Mouse (Mus musculus) liver, adult 2 months (tissue): ENCODE data around the gene Hcn3. TPM values are rescaled to one million over a fixed set of nuclear protein-coding genes. Genes with fewer than 3 reads are reported as not detected.

Experiments used
- DNase-seq: peaks from one replicate; pipeline ENCODE4 v3.0.0-alpha.2; 2011; ENCODE audit warnings: low read depth, low spot score; ENCODE audit errors: extremely low read depth
- H3K27ac ChIP-seq: fragments of 200-500 bp; replicated peaks from 2 replicates; pipeline ENCODE4 v1.5.1; 2012; ENCODE audit warnings: low read depth, mild to moderate bottlenecking, control low read depth, inconsistent platforms, low read length; ENCODE audit not compliant: insufficient read depth
- H3K27me3 ChIP-seq: fragments of 200-500 bp; 2 replicates; pipeline ENCODE4 v1.6.1; 2012; ENCODE audit warnings: mild to moderate bottlenecking, moderate library complexity, low read length, inconsistent platforms; ENCODE audit not compliant: control insufficient read depth, insufficient read depth
- H3K36me3 ChIP-seq: fragments of 200-500 bp; 2 replicates; pipeline ENCODE4 v1.6.1; 2012; ENCODE audit warnings: low read length, inconsistent platforms; ENCODE audit not compliant: control insufficient read depth, insufficient read depth
- H3K4me1 ChIP-seq: fragments of 200-500 bp; 2 replicates; pipeline ENCODE4 v1.6.1; 2011; ENCODE audit warnings: low read length; ENCODE audit not compliant: control insufficient read depth, insufficient read depth
- H3K4me3 ChIP-seq: fragments of 200-500 bp; 2 replicates; pipeline ENCODE4 v1.5.1; 2011; ENCODE audit warnings: low read depth, mild to moderate bottlenecking, control low read depth, low read length, moderate library complexity; ENCODE audit not compliant: insufficient read depth
- H3K79me2 ChIP-seq: fragments of 200-500 bp; 2 replicates; pipeline ENCODE4 v1.6.1; 2012; ENCODE audit warnings: inconsistent platforms, mild to moderate bottlenecking, low read length, moderate library complexity; ENCODE audit not compliant: control insufficient read depth, insufficient read depth
- H3K9ac ChIP-seq: fragments of 200-500 bp; 2 replicates; pipeline ENCODE4 v1.6.1; 2012; ENCODE audit warnings: low read depth, mild to moderate bottlenecking, control low read depth, inconsistent platforms, low read length
- CTCF ChIP-seq: fragments of 200-500 bp; IDR thresholded peaks from 2 replicates; pipeline ENCODE4 v1.5.1; 2011; ENCODE audit warnings: low read depth, low read length, control low read depth
- POLR2A ChIP-seq: fragments of 200-500 bp; IDR thresholded peaks from 2 replicates; pipeline ENCODE4 v1.6.1; 2011; ENCODE audit warnings: low read length, control low read depth; ENCODE audit not compliant: insufficient read depth; ENCODE audit errors: extremely low read depth
- WGBS: fragments of 180-500 bp; shearing (Covaris S2); methylation state at CpG from one replicate; pipeline ENCODE4 v1.1.7; 2018; 5-methylcytosine and 5-hydroxymethylcytosine counted together
- polyA plus RNA-seq: library from polyadenylated mRNA; depleted of rRNA; stranded (reverse); fragments of >200 nt; gene quantifications from 2 replicates; pipeline ENCODE4 v1.2.3, GENCODE M21; 2012
- total RNA-seq: library from RNA; depleted of rRNA; stranded (reverse); fragments of >200 nt; gene quantifications from 2 replicates; pipeline ENCODE4 v1.2.3, GENCODE M21; 2014

Gene Hcn3
- total and polyA plus RNA-seq, 2 experiments: 0.09 to 0.44 TPM

GRCm38 (mm10) chr3:89159211-89159610 lies 785 bp downstream of the Hcn3 start:
- TF ChIP-seq CTCF (no peak), POLR2A (no peak)
- DNase-seq: peak; percentile 39
- Histone ChIP-seq H3K4me1 (peaks cover 3% of the 10 kb centered on the region; the same call in 1 of the 2 replicates), H3K79me2 (no peaks in the 10 kb centered on the region), H3K9ac (no peak overlapping the region), H3K36me3 (no peaks in the 10 kb centered on the region), H3K27me3 (no peaks in the 10 kb centered on the region), H3K4me3 (no peak overlapping the region), H3K27ac (no peak overlapping the region)
- 4% methylated on average over 13 of the region's 13 CpGs for WGBS

DNA sequence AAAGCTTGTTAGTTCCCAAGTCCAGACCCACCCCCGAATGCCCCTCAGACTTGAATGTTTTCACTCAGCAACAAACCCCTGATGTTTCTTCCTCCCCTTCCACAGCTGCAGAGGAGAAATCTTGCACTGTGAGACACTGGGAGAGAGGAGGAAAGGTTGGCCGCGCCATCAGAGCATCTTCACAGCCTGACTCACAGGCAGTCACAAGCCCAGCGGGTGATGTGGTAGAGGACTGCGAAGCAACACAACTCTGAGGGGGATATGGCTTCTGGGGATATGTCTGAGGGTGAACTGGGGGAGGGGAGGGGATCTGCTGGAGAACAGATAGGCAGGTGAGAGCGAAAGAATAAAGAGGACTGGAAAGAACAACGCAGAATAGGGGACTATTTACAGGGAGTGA lies 1.3 kb downstream of the Hcn3 start:
- no peak overlapping the region for H3K27ac ChIP-seq
- peaks cover under 1% of the 10 kb centered on the region; the same call in 1 of the 2 replicates for H3K4me1 ChIP-seq
- 26% methylated on average over 7 of the region's 7 CpGs for whole genome bisulfite sequencing
- H3K36me3 ChIP-seq: no peaks in the 10 kb centered on the region
- DNase-seq: no peak
- H3K4me3 ChIP-seq: no peak overlapping the region
- no peaks in the 10 kb centered on the region for H3K27me3 ChIP-seq
- H3K79me2 ChIP-seq: no peaks in the 10 kb centered on the region
- TF ChIP-seq POLR2A: no peak
- H3K9ac ChIP-seq: no peak overlapping the region

DNA sequence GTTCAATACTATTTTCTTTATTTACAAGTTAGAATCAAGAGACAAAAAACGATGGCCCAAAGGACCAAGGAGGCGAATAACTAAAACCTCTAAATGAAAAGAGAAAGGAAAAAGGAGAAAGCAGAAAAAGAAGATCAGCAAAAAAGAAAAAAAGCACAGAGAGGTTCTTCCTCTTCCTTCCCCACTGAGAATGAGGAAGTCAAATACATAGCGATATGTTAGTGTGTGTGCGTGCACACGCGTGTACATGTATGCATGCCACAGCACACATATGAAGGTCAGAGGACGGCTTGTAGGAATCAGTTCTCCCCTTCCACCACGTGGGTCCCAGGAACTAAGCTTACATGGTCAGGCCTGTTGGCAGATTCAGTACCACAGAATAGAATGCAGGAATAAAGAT lies 3.0 kb downstream of the Hcn3 start:
- no peak overlapping the region for H3K27ac ChIP-seq
- WGBS: 84% methylated on average over 8 of the region's 8 CpGs
- H3K9ac ChIP-seq: no peak overlapping the region
- no peaks in the 10 kb centered on the region for H3K36me3 ChIP-seq
- TF ChIP-seq POLR2A: no peak
- no peaks in the 10 kb centered on the region; the same call in 1 of the 2 replicates for H3K4me1 ChIP-seq
- H3K27me3 ChIP-seq: no peaks in the 10 kb centered on the region
- H3K4me3 ChIP-seq: no peak overlapping the region
- no peaks in the 10 kb centered on the region for H3K79me2 ChIP-seq
- no peak for DNase-seq

- WGBS: 62% methylated on average over 17 of the region's 17 CpGs
- no peak overlapping the region for H3K27ac ChIP-seq
- H3K27me3 ChIP-seq: no peaks in the 10 kb centered on the region
- no peak overlapping the region for H3K9ac ChIP-seq
- H3K4me1 ChIP-seq: no peaks in the 10 kb centered on the region
- TF ChIP-seq CTCF (no peak), POLR2A (no peak)
- no peaks in the 10 kb centered on the region for H3K79me2 ChIP-seq
- H3K4me3 ChIP-seq: no peak overlapping the region
- DNase-seq: no peak
- no peaks in the 10 kb centered on the region for H3K36me3 ChIP-seq
These were observed 7.7 kb downstream of the Hcn3 start for GRCm38 (mm10) chr3:89152084-89152835.

DNA sequence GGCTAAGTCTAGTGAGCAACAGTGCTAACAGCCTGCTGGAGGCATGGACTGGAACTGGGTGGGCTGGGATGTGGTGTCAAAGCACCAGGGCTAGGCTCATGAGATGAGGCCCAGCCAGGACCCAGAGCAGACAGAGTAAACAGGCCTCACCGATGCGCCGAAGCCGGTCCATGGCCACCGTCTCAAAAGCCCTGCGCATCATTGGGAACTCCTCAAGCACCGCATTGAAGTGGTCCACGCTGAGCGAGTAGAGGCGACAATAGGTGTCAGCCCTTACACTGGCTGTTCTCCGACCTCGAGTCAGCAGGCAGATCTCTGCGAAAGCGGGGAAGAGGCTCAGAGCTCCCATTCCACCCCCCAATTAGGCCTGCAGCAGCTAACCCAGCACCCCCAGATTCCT lies 11.4 kb downstream of the Hcn3 start:
- Histone ChIP-seq H3K4me3 (no peak overlapping the region), H3K36me3 (peaks cover 19% of the 10 kb centered on the region), H3K9ac (no peak overlapping the region), H3K79me2 (no peaks in the 10 kb centered on the region), H3K27ac (no peak overlapping the region), H3K4me1 (no peaks in the 10 kb centered on the region), H3K27me3 (no peaks in the 10 kb centered on the region)
- no peak for TF ChIP-seq CTCF
- 0 out of 2 replicates have a peak, but pooled peaks have one; percentile 35 for TF ChIP-seq POLR2A
- 66% methylated on average over 14 of the region's 14 CpGs for WGBS
- DNase-seq: peak; percentile 48

GRCm38 (mm10) chr3:89147979-89148311 lies 12.1 kb downstream of the Hcn3 start:
- H3K27ac ChIP-seq: peak overlapping the region; percentile 9; the same call in 1 of the 2 replicates
- H3K9ac ChIP-seq: peak overlapping the region; percentile 13; the same call in 1 of the 2 replicates
- peaks cover 24% of the 10 kb centered on the region for H3K36me3 ChIP-seq
- DNase-seq: no peak
- H3K27me3 ChIP-seq: no peaks in the 10 kb centered on the region
- H3K4me1 ChIP-seq: no peaks in the 10 kb centered on the region
- H3K79me2 ChIP-seq: no peaks in the 10 kb centered on the region
- TF ChIP-seq POLR2A (peak; percentile 26; the same call in 1 of the 2 replicates), CTCF (no peak)
- H3K4me3 ChIP-seq: no peak overlapping the region
- WGBS: 1% methylated on average over 15 of the region's 15 CpGs
